Mouse (Mus musculus) CH12.LX (cell line): Measurements from ENCODE around the gene Entr1.

Experiments used
- CTCF ChIP-seq, 2 experiments: IDR thresholded peaks in 1 of 2; conservative IDR thresholded peaks in 1 of 2; 2 replicates each; pipeline ENCODE4 v1.5.1; 2011 to 2012; ENCODE audit warnings: low read depth in 2 of 2, low read length in 2 of 2, improper control_type of control experiment in 1 of 2, inconsistent platforms in 1 of 2, mild to moderate bottlenecking in 1 of 2, moderate library complexity in 1 of 2
- POLR2A ChIP-seq: IDR thresholded peaks from 2 replicates; pipeline ENCODE4 v1.6.1; 2011; ENCODE audit warnings: low read depth, mild to moderate bottlenecking, improper control_type of control experiment, low read length

GRCm38 (mm10) chr2:26356678-26357077, 32.4 kb downstream of the Entr1 start:
- TF ChIP-seq CTCF (conservative IDR thresholded peaks at IDR 0.05 in 1 of 2, IDR thresholded peaks at IDR 0.05 in 1 of 2; ENCODE audit: low read depth in 2 of 2, low read length in 2 of 2) (no peak), POLR2A (no peak)
